Mouse (Mus musculus) layer of hippocampus, adult 8-10 months (tissue): ENCODE data around the gene Gm21698. TPM values are rescaled to one million over a fixed set of nuclear protein-coding genes. Genes with fewer than 3 reads are reported as not detected.
"Not testable (repeated sequence)": the region's sequence is repeated elsewhere in the genome, so short reads cannot be mapped to it uniquely, and the experiment has no call there.

Experiments used
- DNase-seq, 2 experiments: peaks; one replicate each; pipeline ENCODE4 v3.0.0; 2022; ENCODE audit warnings: low spot score in 2 of 2
- total RNA-seq, 4 experiments: library from RNA; stranded (reverse); gene quantifications; 2 replicates each; pipeline ENCODE4 v1.2.4; 2022

Gm21698 gene
- total RNA-seq, result not detected

GRCm38 (mm10) chr5:25988550-25988949 lies at the start of gene Gm21698:
Gm21698 (minus strand) TSS chr5:25988650.
- DNase-seq, result not testable (repeated sequence)

DNA sequence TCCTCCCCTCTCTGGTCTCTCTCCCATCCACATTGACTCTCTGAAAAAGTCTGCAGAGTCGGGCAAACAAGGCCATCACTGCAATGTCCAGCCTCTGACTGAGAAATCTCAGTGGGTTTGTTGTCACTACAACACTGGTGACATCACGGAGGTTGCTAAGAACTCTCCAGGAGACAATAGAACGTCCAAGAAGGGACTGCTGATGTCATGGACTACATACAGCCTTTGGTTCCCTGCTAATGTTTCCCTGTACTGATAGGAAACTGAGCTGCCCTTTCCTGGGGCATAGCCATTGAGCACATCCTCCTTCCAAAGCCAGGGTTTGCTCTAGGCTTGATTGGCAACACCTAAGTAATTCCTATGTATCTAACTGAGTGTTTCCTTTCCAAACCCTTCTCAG lies 34.4 kb upstream of the Gm21698 start, which contains the start of gene Gm5862:
Gene Gm5862 (minus strand): TSS at position 101 of the 400 bp plus-strand sequence.
- DNase-seq, result not testable (repeated sequence)

DNA sequence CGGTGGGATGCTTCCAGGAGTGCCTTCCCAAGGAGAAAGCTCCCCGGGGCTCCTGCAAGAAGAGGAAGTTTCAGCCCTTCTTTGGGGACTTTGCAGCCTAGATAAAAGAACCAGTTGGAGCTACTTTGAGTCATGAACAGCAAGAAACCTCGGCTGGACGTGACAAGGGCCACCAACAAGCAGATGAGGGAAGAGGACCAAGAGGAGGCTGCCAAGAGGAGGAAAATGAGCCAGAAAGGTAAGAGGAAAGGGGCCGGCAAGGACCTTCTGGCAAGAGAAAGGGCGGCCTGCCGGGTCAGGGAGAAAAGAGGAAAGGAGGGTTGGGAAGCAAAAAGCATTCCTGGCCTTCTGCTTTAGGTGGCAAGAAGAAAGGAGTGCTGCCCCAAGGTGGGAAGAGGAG lies 19.2 kb upstream of the Gm21698 start:
- not testable (repeated sequence) for DNase-seq

- peak; percentile 14 to 28 for DNase-seq
These were observed 18.7 kb upstream of the Gm21698 start for GRCm38 (mm10) chr5:26006937-26007695.

DNA sequence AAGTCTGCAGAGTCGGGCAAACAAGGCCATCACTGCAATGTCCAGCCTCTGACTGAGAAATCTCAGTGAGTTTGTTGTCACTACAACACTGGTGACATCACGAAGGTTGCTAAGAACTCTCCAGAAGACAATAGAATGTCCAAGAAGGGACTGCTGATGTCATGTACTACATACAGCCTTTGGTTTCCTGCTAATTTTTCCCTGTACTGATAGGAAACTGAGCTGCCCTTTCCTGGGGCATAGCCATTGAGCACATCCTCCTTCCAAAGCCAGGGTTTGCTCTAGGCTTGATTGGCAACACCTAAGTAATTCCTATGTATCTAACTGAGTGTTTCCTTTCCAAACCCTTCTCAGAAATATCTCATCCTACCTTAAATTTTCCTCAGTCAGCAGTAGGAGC lies 16.2 kb upstream of the Gm21698 start, which contains the start of gene Gm1979:
Gene Gm1979 (minus strand): TSS at position 101 of the 400 bp plus-strand sequence.
- DNase-seq, result not testable (repeated sequence)

DNA sequence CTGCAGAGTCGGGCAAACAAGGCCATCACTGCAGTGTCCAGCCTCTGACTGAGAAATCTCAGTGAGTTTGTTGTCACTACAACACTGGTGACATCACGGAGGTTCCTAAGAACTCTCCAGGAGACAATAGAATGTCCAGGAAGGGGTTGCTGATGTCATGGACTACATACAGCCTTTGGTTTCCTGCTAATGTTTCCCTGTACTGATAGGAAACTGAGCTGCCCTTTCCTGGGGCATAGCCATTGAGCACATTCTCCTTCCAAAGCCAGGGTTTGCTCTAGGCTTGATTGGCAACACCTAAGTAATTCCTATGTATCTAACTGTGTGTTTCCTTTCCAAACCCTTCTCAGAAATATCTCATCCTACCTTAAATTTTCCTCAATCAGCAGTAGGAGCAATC lies 15.9 kb downstream of the Gm21698 start, which contains the start of gene Gm21680:
Gene Gm21680 (minus strand): TSS at position 101 of the 400 bp plus-strand sequence.
- DNase-seq, result not testable (repeated sequence)

DNA sequence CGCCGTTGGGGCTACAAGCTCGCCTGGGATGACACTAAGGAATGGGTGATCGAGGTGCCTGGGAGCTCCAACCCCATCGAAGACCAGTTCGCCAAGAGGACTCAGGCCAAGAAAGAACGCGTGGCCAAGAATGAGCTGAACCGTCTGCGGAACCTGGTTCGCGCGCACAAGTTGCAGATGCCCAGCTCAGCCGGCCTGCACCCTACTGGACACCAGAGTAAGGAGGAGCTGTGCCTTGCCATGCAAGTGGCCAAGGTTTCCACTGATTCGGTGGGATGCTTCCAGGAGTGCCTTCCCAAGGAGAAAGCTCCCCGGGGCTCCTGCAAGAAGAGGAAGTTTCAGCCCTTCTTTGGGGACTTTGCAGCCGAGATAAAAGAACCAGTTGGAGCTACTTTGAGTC lies 31.4 kb downstream of the Gm21698 start:
- DNase-seq, result not testable (repeated sequence)

DNA sequence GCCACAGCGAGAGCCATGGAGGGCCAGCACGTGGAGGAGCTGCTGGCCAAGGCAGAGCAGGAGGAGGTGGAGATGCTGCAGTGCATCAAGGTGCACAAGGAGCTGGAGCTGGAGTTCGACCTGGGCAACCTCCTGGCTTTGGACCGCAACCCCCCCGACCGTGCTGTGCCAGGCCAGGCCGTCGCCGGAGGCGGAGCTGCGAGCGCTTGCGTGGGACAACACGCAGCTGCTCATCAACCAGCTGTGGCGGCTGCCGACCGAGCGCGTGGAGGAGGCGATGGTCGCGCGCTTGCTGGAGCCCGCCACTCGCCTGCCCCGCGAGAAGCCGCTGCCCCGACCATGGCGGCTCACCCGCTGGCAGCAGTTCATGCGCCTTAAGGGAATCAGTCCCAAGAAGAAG lies 31.8 kb downstream of the Gm21698 start:
- DNase-seq, result peak in 1 of 2 experiments; percentile 2

GRCm38 (mm10) chr5:25954317-25954716 lies 34.1 kb downstream of the Gm21698 start, which contains the start of gene Gm21671:
Gm21671 (minus strand) TSS chr5:25954417.
- not testable (repeated sequence) for DNase-seq

DNA sequence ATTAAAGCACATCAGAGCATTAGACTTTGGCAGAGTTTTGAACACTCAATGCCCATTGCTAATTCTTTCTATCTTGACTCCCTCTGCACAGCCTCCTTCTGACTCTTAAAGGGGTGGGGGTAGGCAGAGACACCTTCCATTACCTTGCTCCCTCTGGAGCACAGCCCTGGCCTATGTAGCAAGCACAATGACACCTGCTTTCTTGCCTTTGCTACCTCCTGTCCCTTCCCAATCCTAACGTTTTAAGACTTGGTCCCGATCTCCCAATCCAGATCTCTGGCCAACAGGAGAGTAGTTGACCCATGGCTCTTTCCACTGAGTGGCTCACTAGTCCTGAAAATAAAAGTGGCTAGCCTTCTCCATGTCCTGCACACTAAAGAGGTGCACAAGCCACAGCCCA lies 43.1 kb downstream of the Gm21698 start:
- not testable (repeated sequence) for DNase-seq

GRCm38 (mm10) chr5:25942281-25942680 lies 46.2 kb downstream of the Gm21698 start, which contains the start of gene Gm21663:
Gm21663 (minus strand) TSS chr5:25942381.
- not testable (repeated sequence) for DNase-seq

Other genes with a start within 250 kb of the Gm21698 start
- 100 to 1,000 TPM; 132 to 138 (median 137) TPM for gene Actr3b, start 228.7 kb downstream of the Gm21698 start, total RNA-seq
- gene Gm21663, start 46.3 kb downstream of the Gm21698 start, total RNA-seq, result not detected
- gene Gm21671, start 34.2 kb downstream of the Gm21698 start, total RNA-seq, result not detected
- gene Gm21680, start 16.0 kb downstream of the Gm21698 start, total RNA-seq, result not detected
- under 1 TPM in 1 of 4 experiments, not detected in 3; 0.93 TPM for gene Gm1979, start 16.1 kb upstream of the Gm21698 start, total RNA-seq
- gene Gm5862, start 34.3 kb upstream of the Gm21698 start, total RNA-seq, result not detected
- gene Speer4a, start 50.9 kb upstream of the Gm21698 start, total RNA-seq, result not detected
- under 1 TPM in 1 of 4 experiments, not detected in 3; 0.11 TPM for gene Gm7347, start 69.9 kb upstream of the Gm21698 start, total RNA-seq
- not detected for gene Gm10471, start 100.6 kb upstream of the Gm21698 start, total RNA-seq
- not detected for gene 5031410I06Rik, start 116.7 kb upstream of the Gm21698 start, total RNA-seq
- gene Gm10220, start 132.8 kb upstream of the Gm21698 start, total RNA-seq, result not detected